Mouse (Mus musculus): ENCODE measurements around the gene Klhl29. TPM values are rescaled to one million over a fixed set of nuclear protein-coding genes. Genes with fewer than 3 reads are reported as not detected.

Klhl29 gene
- polyA plus RNA-seq, 1 experiment = not detected

GRCm38 (mm10) chr12:5119726-5120125 is 255.8 kb downstream of the Klhl29 start:
- Histone ChIP-seq H3K27ac (ENCODE audit: insufficient read depth, low read depth, low read length) (no peak overlapping the region), H3K4me3 (ENCODE audit: insufficient read depth, low read length) (no peak overlapping the region), H3K4me1 (ENCODE audit: control insufficient read depth, insufficient read depth, low read length) (no peaks in the 10 kb centered on the region)
- TF ChIP-seq POLR2A (IDR thresholded peaks at IDR 0.05; ENCODE audit: borderline replicate concordance, low read depth, low read length) (no peak), CTCF (IDR thresholded peaks at IDR 0.05; ENCODE audit: low read depth, low read length) (no peak)

- Histone ChIP-seq H3K4me1 (ENCODE audit: control insufficient read depth, insufficient read depth, low read length) (no peaks in the 10 kb centered on the region), H3K4me3 (ENCODE audit: insufficient read depth, low read length) (no peak overlapping the region), H3K27ac (ENCODE audit: insufficient read depth, low read depth, low read length) (no peak overlapping the region)
- TF ChIP-seq CTCF (IDR thresholded peaks at IDR 0.05; ENCODE audit: low read depth, low read length) (no peak), POLR2A (IDR thresholded peaks at IDR 0.05; ENCODE audit: borderline replicate concordance, low read depth, low read length) (no peak)
These were observed 256.2 kb downstream of the Klhl29 start for GRCm38 (mm10) chr12:5119286-5119685.

GRCm38 (mm10) chr12:5116605-5117004 is 258.9 kb downstream of the Klhl29 start:
- no peaks in the 10 kb centered on the region for H3K4me1 ChIP-seq (ENCODE audit: control insufficient read depth, insufficient read depth, low read length)
- TF ChIP-seq POLR2A (IDR thresholded peaks at IDR 0.05; ENCODE audit: borderline replicate concordance, low read depth, low read length) = no peak
- TF ChIP-seq CTCF (IDR thresholded peaks at IDR 0.05; ENCODE audit: low read depth, low read length) = no peak
- H3K4me3 ChIP-seq (ENCODE audit: insufficient read depth, low read length) = no peak overlapping the region
- no peak overlapping the region for H3K27ac ChIP-seq (ENCODE audit: insufficient read depth, low read depth, low read length)

- no peaks in the 10 kb centered on the region for H3K4me1 ChIP-seq (ENCODE audit: control insufficient read depth, insufficient read depth, low read length)
These were observed 260.9 kb downstream of the Klhl29 start for GRCm38 (mm10) chr12:5114631-5115030.

GRCm38 (mm10) chr12:5111343-5111742 is 264.1 kb downstream of the Klhl29 start:
- TF ChIP-seq CTCF (IDR thresholded peaks at IDR 0.05; ENCODE audit: low read depth, low read length) (no peak), POLR2A (IDR thresholded peaks at IDR 0.05; ENCODE audit: borderline replicate concordance, low read depth, low read length) (no peak)
- no peaks in the 10 kb centered on the region for H3K4me1 ChIP-seq (ENCODE audit: control insufficient read depth, insufficient read depth, low read length)
- H3K4me3 ChIP-seq (ENCODE audit: insufficient read depth, low read length) = no peak overlapping the region
- H3K27ac ChIP-seq (ENCODE audit: insufficient read depth, low read depth, low read length) = no peak overlapping the region

More at GRCm38 (mm10) chr12:5114631-5115030, 260.9 kb downstream of the Klhl29 start:
- Histone ChIP-seq H3K27ac (ENCODE audit: insufficient read depth, low read depth, low read length) (no peak overlapping the region), H3K4me3 (ENCODE audit: insufficient read depth, low read length) (no peak overlapping the region)
- no peak for TF ChIP-seq POLR2A (IDR thresholded peaks at IDR 0.05; ENCODE audit: borderline replicate concordance, low read depth, low read length)
- no peak for TF ChIP-seq CTCF (IDR thresholded peaks at IDR 0.05; ENCODE audit: low read depth, low read length)

- no peak overlapping the region for H3K27ac ChIP-seq (ENCODE audit: insufficient read depth, low read depth, low read length)
- H3K4me1 ChIP-seq (ENCODE audit: control insufficient read depth, insufficient read depth, low read length) = no peaks in the 10 kb centered on the region
- TF ChIP-seq POLR2A (IDR thresholded peaks at IDR 0.05; ENCODE audit: borderline replicate concordance, low read depth, low read length) = no peak
- no peak for TF ChIP-seq CTCF (IDR thresholded peaks at IDR 0.05; ENCODE audit: low read depth, low read length)
- no peak overlapping the region for H3K4me3 ChIP-seq (ENCODE audit: insufficient read depth, low read length)
These were observed 266.9 kb downstream of the Klhl29 start for GRCm38 (mm10) chr12:5108613-5109012.

- H3K4me1 ChIP-seq (ENCODE audit: control insufficient read depth, insufficient read depth, low read length) = no peaks in the 10 kb centered on the region
- H3K4me3 ChIP-seq (ENCODE audit: insufficient read depth, low read length) = no peak overlapping the region
- TF ChIP-seq CTCF (IDR thresholded peaks at IDR 0.05; ENCODE audit: low read depth, low read length) (no peak), POLR2A (IDR thresholded peaks at IDR 0.05; ENCODE audit: borderline replicate concordance, low read depth, low read length) (no peak)
- no peak overlapping the region for H3K27ac ChIP-seq (ENCODE audit: insufficient read depth, low read depth, low read length)
These were observed 267.7 kb downstream of the Klhl29 start for GRCm38 (mm10) chr12:5107795-5108194.

- Histone ChIP-seq H3K27ac (ENCODE audit: insufficient read depth, low read depth, low read length) (no peak overlapping the region), H3K4me1 (ENCODE audit: control insufficient read depth, insufficient read depth, low read length) (no peaks in the 10 kb centered on the region), H3K4me3 (ENCODE audit: insufficient read depth, low read length) (no peak overlapping the region)
- TF ChIP-seq CTCF (IDR thresholded peaks at IDR 0.05; ENCODE audit: low read depth, low read length) = no peak
- no peak for TF ChIP-seq POLR2A (IDR thresholded peaks at IDR 0.05; ENCODE audit: borderline replicate concordance, low read depth, low read length)
These were observed 270.9 kb downstream of the Klhl29 start for GRCm38 (mm10) chr12:5104422-5105052.

GRCm38 (mm10) chr12:5101411-5102024 is 274.0 kb downstream of the Klhl29 start:
- TF ChIP-seq CTCF (IDR thresholded peaks at IDR 0.05; ENCODE audit: low read depth, low read length) (no peak), POLR2A (IDR thresholded peaks at IDR 0.05; ENCODE audit: borderline replicate concordance, low read depth, low read length) (no peak)
- Histone ChIP-seq H3K4me3 (ENCODE audit: insufficient read depth, low read length) (no peak overlapping the region), H3K27ac (ENCODE audit: insufficient read depth, low read depth, low read length) (no peak overlapping the region), H3K4me1 (ENCODE audit: control insufficient read depth, insufficient read depth, low read length) (no peaks in the 10 kb centered on the region)

GRCm38 (mm10) chr12:5099572-5099971 is 275.9 kb downstream of the Klhl29 start:
- H3K4me3 ChIP-seq (ENCODE audit: insufficient read depth, low read length) = no peak overlapping the region
- H3K4me1 ChIP-seq (ENCODE audit: control insufficient read depth, insufficient read depth, low read length) = no peaks in the 10 kb centered on the region
- TF ChIP-seq CTCF (IDR thresholded peaks at IDR 0.05; ENCODE audit: low read depth, low read length) (no peak), POLR2A (IDR thresholded peaks at IDR 0.05; ENCODE audit: borderline replicate concordance, low read depth, low read length) (no peak)
- H3K27ac ChIP-seq (ENCODE audit: insufficient read depth, low read depth, low read length) = no peak overlapping the region
